Mouse (Mus musculus) left cerebral cortex, postnatal 36 days (tissue): ENCODE results near the gene Upk1b. TPM values are rescaled to one million over a fixed set of nuclear protein-coding genes. Genes with fewer than 3 reads are reported as not detected.

Experiments used
- DNase-seq, 2 experiments: peaks; one replicate each; pipeline ENCODE4 v3.0.0; 2021 to 2022; ENCODE audit warnings: low spot score in 2 of 2, mixed read lengths in 1 of 2
- intact Hi-C: fragments of 180-260 bp; cut with DNase I; formaldehyde crosslinking; loops from one replicate; pipeline ENCODE4 v1.15.1; 2025
- total RNA-seq, 2 experiments: library from RNA; stranded (reverse); gene quantifications; 2 replicates each; pipeline ENCODE4 v1.2.3; 2021

Upk1b gene
- total RNA-seq, 2 experiments from 2014 or later, result 0.86 to 1.7 TPM

DNA sequence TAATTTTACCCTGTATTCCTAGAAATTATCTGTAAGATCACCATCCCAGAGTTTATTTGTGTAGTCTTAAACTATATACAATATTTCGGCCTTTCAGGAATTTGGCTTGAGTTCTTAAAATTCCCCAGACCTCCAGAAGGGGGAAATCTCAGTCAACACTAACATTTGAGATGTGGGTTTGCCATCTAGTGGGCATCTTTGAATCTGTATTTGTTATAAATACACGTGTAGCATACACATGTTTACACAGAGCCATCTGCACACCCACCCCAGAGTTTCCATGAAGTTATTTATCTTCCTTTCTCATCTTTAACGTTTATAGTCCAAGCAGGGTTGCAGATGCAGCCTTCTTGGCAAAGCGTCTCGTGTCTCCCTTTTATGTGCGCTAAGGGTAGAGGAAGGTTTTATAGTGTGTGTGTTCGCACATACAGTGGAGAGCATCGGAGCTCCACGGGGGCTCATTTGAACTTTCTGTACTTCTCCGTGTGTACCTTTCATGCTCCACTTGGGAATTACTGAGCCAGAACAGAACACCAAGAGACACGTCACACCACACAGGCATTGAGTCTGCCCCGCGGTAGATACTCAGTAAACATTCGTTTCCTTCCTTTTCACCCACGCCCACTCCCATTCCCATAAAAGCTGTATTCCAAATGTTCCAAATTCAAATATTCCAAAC is 70.4 kb downstream of the Upk1b start:
- intact Hi-C loops, result loop anchor here (1.0 to 10.0 kb wide), 3 partner anchors 110 to 325 kb away; no protein-coding TSS in a partner anchor
- DNase-seq, result no peak

DNA sequence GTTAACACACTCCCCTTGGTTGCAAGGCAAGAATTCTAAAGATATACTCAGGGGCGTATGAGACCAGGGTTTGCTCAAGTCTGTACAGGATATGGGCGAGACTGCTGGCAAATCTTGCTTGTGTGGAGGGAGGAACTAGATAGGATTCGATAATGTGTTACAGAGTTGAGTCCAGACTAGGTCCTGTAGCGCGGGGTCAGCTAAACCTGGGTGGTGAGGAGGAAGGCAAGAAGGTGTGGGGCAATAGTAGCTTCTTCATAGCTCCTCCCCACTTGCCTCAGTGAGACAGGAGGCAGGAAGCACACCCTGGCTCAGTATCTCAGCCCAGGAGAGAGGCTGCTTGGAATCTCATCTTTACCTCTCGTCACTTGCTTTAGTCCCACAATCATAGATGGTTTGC is 71.0 kb downstream of the Upk1b start:
- DNase-seq, result no peak
- intact Hi-C loops, result loop anchor here (10.0 kb wide), 1 partner anchor 194 kb away; no protein-coding TSS in a partner anchor

DNA sequence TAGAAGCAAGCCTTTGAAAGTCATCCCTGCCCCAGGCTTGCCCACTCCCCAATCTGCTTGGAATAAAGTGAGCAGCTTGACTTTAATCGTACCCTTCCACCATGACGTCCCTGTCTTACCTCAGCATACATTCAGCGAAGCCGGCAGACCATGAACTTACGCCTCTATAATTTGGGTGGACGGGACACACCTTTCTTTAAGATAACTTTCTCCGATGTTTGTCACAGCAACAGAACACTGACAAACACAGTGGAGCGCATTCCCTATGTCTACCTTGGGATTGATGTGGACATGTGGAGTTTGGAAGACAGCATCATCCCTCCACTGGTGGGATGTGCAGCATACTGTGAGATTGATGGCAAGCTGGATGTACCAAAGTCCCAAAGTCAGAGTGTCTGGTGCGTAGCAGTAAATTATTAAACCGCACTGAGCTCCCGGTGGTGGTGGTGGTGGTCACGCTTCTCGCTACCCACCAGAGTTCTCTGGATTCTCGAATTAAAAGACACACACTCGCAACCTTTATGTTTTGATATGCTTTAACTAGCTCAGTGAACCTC is 71.5 kb downstream of the Upk1b start:
- intact Hi-C loops, result loop anchor here (10.0 kb wide), 1 partner anchor 194 kb away; no protein-coding TSS in a partner anchor

DNA sequence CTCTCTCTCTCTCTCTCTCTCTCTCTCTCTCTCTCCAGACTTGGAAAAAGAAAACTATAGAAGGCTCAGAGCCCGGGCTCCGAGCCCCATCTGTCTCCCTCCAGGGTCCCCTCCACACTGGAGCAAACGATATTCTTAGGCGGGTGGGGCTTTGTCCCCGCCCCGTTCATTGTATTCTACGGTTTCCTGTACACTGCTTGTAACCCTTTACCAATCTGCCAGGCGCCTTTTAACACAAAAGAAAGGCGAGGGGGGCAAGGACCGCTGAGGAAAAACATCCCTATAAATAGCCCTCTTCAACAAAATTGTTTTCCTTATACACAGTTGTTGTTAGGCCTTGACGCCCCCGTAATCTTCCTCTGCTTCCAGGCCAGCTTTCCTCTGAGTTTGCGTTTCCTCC is 75.2 kb downstream of the Upk1b start:
- DNase-seq, result no peak
- intact Hi-C loops, result loop anchor here (10.0 kb wide), 1 partner anchor 190 kb away; no protein-coding TSS in a partner anchor

More for the DNA sequence above, 71.5 kb downstream of the Upk1b start:
- no peak for DNase-seq

DNA sequence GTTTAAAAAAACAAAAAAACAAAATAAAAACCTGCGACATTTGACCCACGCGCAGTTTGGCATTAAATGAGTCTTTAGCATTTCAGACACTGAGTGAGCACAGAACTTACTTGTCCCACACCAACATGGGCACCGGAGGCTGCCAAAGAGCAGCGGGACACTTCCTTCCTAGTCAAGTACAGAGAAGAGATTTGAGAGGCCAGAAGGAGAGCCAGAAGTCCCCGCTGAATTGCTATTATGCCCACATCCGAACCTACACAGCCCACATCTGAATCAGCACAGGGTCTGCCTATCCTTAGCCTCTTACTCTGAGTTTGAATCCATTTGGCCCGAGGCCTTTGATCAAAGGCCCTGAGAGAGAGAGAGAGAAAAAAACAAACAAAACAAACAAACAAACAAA is 75.9 kb downstream of the Upk1b start:
- intact Hi-C loops, result loop anchor here (10.0 kb wide), 1 partner anchor 189 kb away; no protein-coding TSS in a partner anchor
- DNase-seq, result no peak

Other genes starting within 250 kb of the Upk1b start
- 10 to 100 TPM; 16.2 to 22.4 TPM for gene Tmem39a, start 241.6 kb downstream of the Upk1b start, total RNA-seq
- 10 to 100 TPM; 15.9 to 21.5 TPM for gene Arhgap31, start 87.1 kb downstream of the Upk1b start, total RNA-seq
- gene B4galt4, start 58.1 kb downstream of the Upk1b start, total RNA-seq, result 10 to 100 TPM; 19.9 to 22.9 TPM
- not detected for gene 4930435E12Rik, start 28.4 kb upstream of the Upk1b start, total RNA-seq
- 10 to 100 TPM; 35.6 to 52.0 TPM for gene Igsf11, start 92.3 kb upstream of the Upk1b start, total RNA-seq